Comparison of ENCODE assay signal across 11 mouse cellular contexts in genomic region chr8:48527418-48527817, GRCm38 (mm10).
A peak's percentile ranks its signal among the peaks of the same experiment; 100 is the strongest.
DNase-seq lines count a peak whose midpoint lies in the region; ATAC-seq and TF ChIP-seq lines count a peak whose summit lies in the region.
"Had no signal": no experiment of that assay in that cellular context is flagged by ENCODE, and none has a peak within 500 bp of the region (broad histone marks: within the 10 kb centered on the region; RNA-seq: fewer than 3 reads in every experiment).

No protein-coding gene starts in this region.

- no peaks in the 10 kb centered on the region; the same call in 1 of the 2 replicates for H3K79me2 ChIP-seq in liver, adult 2 months (ENCODE audit: control insufficient read depth, insufficient read depth, low read length)

- no peaks in the 10 kb centered on the region for H3K27me3 ChIP-seq in liver, adult 2 months (ENCODE audit: control insufficient read depth, insufficient read depth, low read length)
- H3K27me3 ChIP-seq in liver, embryonic 12.5 days (replicated peaks), result no peaks in the 10 kb centered on the region

- H3K9ac ChIP-seq in liver, adult 2 months (ENCODE audit: low read depth, low read length), result no peak overlapping the region
- H3K9ac ChIP-seq in liver, embryonic 12.5 days, result no peak overlapping the region
- H3K9ac ChIP-seq: liver, embryonic 14.5 days had no signal

- no peak overlapping the region for H3K4me3 ChIP-seq in liver, adult 2 months (ENCODE audit: insufficient read depth, low read depth, low read length)
- no peak overlapping the region for H3K4me3 ChIP-seq in liver, embryonic 12.5 days
- H3K4me3 ChIP-seq: forebrain, embryonic 10.5 days had no signal

- peak; percentile 33; the same call in 1 of the 2 replicates for TF ChIP-seq CTCF in liver, adult 2 months (IDR thresholded peaks at IDR 0.05; ENCODE audit: low read depth, low read length)

- H3K36me3 ChIP-seq in liver, adult 2 months (ENCODE audit: control insufficient read depth, insufficient read depth, low read length), result no peaks in the 10 kb centered on the region
- H3K36me3 ChIP-seq in liver, embryonic 12.5 days, result no peaks in the 10 kb centered on the region

- WGBS in liver, adult 2 months, result 22% methylated on average over 6 of the region's 6 CpGs
- 20% methylated on average over 6 of the region's 6 CpGs for WGBS in liver, embryonic 12.5 days (ENCODE audit: insufficient replicate concordance)

- H3K4me2 ChIP-seq in liver, embryonic 12.5 days, result no peak overlapping the region

- H3K4me1 ChIP-seq in liver, adult 2 months (ENCODE audit: control insufficient read depth, insufficient read depth, low read length), result no peaks in the 10 kb centered on the region
- H3K4me1 ChIP-seq in liver, embryonic 12.5 days, result no peaks in the 10 kb centered on the region

- no peaks in the 10 kb centered on the region for H3K9me3 ChIP-seq in liver, embryonic 12.5 days (replicated peaks)
- H3K9me3 ChIP-seq: forebrain, embryonic 10.5 days had no signal

- no peak overlapping the region for H3K27ac ChIP-seq in liver, adult 2 months (replicated peaks; ENCODE audit: insufficient read depth, low read depth, low read length)
- H3K27ac ChIP-seq in liver, embryonic 12.5 days, result no peak overlapping the region
- H3K27ac ChIP-seq: forebrain, embryonic 10.5 days; liver, embryonic 14.5 days had no signal

- TF ChIP-seq POLR2A in liver, adult 2 months (IDR thresholded peaks at IDR 0.05; ENCODE audit: extremely low read depth, insufficient read depth, low read length), result no peak

- no peak for ATAC-seq in liver, embryonic 12.5 days

- peak; percentile 21 for DNase-seq in heart, adult 8-10 months (ENCODE audit: low spot score)
- no peak for DNase-seq in heart, adult 9 months (ENCODE audit: low spot score in 2 of 2)
- DNase-seq in liver, adult 2 months (ENCODE audit: extremely low read depth, low read depth, low spot score), result no peak
- DNase-seq in NIH3T3 (ENCODE audit: low read depth), result peak; percentile 45
- peak; percentile 80 for DNase-seq in retina, embryonic 14.5 days (ENCODE audit: low spot score)
- DNase-seq in frontal cortex, postnatal 36 days (ENCODE audit: low spot score in 2 of 2), result no peak
- DNase-seq: cerebellum, adult 18-20 months; thymus, postnatal 36 days had no signal

Comparison
In these comparisons a context has a peak if more than half of its experiments do, and no peak if none do; other contexts are left out.
1. DNase-seq: peak in heart, adult 8-10 months (single experiment), NIH3T3 (single experiment) and retina, embryonic 14.5 days (single experiment); none in heart, adult 9 months (0 of 2), liver, adult 2 months (single experiment) and frontal cortex, postnatal 36 days (0 of 2).